Mouse (Mus musculus) kidney, adult 2 months (tissue): ENCODE results near the gene Ube2b. TPM values are rescaled to one million over a fixed set of nuclear protein-coding genes. Genes with fewer than 3 reads are reported as not detected.

ENCODE experiments used
- DNase-seq: peaks from one replicate; pipeline ENCODE4 v3.0.0; 2021
- H3K27ac ChIP-seq: fragments of 200-500 bp; 2 replicates; pipeline ENCODE4 v1.5.1; 2012; ENCODE audit warnings: low read depth, low read length, control low read depth, inconsistent platforms; ENCODE audit not compliant: insufficient read depth
- H3K27me3 ChIP-seq: fragments of 200-500 bp; replicated peaks from 2 replicates; pipeline ENCODE4 v1.6.1; 2012; ENCODE audit warnings: mild to moderate bottlenecking, moderate library complexity, low read length, inconsistent platforms; ENCODE audit not compliant: control insufficient read depth, insufficient read depth
- H3K36me3 ChIP-seq: fragments of 200-500 bp; 2 replicates; pipeline ENCODE4 v1.6.1; 2012; ENCODE audit warnings: mild to moderate bottlenecking, moderate library complexity, low read length, inconsistent platforms; ENCODE audit not compliant: control insufficient read depth, insufficient read depth
- H3K4me1 ChIP-seq: fragments of 200-500 bp; 2 replicates; pipeline ENCODE4 v1.6.1; 2011; ENCODE audit warnings: low read length; ENCODE audit not compliant: control insufficient read depth, insufficient read depth
- H3K4me3 ChIP-seq: fragments of 200-500 bp; 2 replicates; pipeline ENCODE4 v1.5.1; 2011; ENCODE audit warnings: mild to moderate bottlenecking, low read depth, low read length, control low read depth; ENCODE audit not compliant: insufficient read depth
- CTCF ChIP-seq: fragments of 200-500 bp; conservative IDR thresholded peaks from 2 replicates; pipeline ENCODE4 v1.5.1; 2011; ENCODE audit warnings: low read depth, mild to moderate bottlenecking, control low read depth, low read length, moderate library complexity, mixed read lengths; ENCODE audit not compliant: insufficient read depth, insufficient read length
- POLR2A ChIP-seq: fragments of 200-500 bp; IDR thresholded peaks from one replicate; pipeline ENCODE4 v1.6.1; 2011; ENCODE audit warnings: low read depth, low read length, control low read depth
- WGBS: fragments of 180-500 bp; shearing (Covaris S2); methylation state at CpG from one replicate; pipeline ENCODE4 v1.1.7; 2018; 5-methylcytosine and 5-hydroxymethylcytosine counted together
- polyA plus RNA-seq: library from polyadenylated mRNA; depleted of rRNA; stranded (reverse); fragments of >200 nt; gene quantifications from 2 replicates; pipeline ENCODE4 v1.2.3, GENCODE M21; 2012; rRNA removed

Gene Ube2b
- polyA plus RNA-seq = 48.5 and 70.9 TPM in 2 replicates

DNA sequence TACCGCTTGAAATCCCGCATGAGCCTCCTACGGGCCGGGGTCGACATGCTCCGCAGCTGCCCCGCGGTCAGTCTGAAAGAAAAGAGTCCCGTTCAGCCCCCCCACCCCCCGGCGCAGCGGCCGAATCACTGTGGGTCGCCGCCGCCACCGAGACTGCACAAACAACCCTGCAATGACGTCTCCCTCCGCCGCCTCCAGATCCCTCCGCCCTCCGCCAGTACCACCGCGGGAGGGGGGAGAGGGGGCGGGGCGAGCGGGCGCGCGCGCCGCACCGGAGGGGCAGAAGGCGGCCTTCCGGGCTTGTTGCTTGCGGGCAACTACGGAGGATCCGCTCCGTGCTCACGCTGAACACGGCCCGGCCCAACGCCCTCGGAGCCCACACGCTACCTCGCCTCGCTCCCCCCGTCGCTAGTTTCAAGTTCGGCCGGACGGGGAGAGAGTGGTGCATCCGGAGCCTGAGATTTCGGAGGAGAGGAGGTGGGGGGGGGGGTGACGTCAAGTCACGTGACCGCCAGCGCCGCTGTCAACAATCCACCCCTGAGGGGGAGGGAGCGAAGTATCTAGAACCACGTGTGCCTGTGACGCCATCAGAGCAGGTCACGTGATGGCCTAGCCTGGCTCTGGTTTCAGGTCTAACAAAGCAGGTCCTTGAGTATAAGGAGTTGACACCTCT, at the start of gene Ube2b:
TSS of gene Ube2b (minus strand) at position 473 of the 673 bp plus-strand sequence.
- Histone ChIP-seq H3K4me3 (peak within 1 kb of the TSS; percentile 98), H3K27ac (peak within 1 kb of the TSS; percentile 99), H3K36me3 (peaks cover 2% of the 10 kb centered on the region; the same call in 1 of the 2 replicates), H3K27me3 (no peaks in the 10 kb centered on the region), H3K4me1 (peaks cover 15% of the 10 kb centered on the region; the same call in 1 of the 2 replicates)
- DNase-seq = peak; percentile 99
- no peak for TF ChIP-seq CTCF
- WGBS = under 1% methylated on average over 61 of the region's 63 CpGs

DNA sequence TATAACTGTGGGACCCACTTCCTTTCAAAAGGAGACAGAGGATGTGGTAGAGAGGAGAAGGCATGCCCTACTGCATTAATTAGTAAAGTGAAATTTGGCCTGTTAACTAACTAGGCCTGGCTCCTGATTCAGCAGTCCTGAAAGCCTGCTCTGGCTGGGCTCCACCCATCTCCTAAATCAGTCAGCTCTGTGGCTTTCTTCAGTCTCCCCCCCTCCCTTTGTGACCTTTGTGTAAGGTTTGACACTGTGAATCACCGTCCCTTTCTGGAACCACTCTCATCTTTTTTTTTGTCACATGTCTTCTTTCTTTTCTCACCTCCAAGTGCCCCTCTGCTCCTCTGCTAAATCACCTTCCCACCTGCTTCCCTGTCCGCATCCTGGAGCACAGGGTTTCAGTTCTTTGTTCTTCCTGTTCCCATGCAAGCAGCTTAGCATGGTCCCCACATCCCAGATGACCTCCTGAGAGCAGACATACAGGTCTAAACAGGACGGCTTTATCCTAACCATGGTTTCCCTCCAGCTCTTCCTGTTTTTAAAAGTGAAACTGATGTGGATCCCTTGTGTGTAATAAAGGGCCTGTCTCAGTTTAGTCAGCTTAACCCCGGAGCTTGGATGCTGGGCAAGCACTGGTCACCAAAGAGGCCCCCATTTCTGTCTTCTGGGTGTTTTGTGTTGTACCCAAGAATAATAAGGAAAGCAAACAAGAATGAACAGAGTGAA, 46.0 kb upstream of the Ube2b start:
- no peak overlapping the region for H3K27ac ChIP-seq
- DNase-seq = peak; percentile 60

DNA sequence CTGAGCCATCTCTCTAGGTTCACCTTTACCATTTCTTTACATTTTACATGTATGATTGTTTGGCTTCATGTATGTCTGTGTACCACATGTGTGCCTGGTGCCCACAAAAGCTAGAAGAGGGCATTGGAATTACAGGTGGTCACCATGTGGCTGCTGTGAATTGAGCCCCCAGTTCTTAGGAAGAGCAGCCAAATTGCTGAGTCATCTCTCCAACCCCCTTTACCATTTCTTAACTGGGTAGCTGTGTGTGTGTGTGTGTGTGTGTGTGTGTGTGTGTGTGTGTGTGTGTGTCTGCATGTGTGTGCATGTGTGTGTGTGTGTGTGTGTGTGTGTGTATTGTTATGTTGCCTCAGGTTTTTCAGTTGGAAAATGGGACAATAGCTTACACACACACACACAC, 43.6 kb upstream of the Ube2b start:
- TF ChIP-seq POLR2A (no peak), CTCF (no peak)
- Histone ChIP-seq H3K4me3 (no peak overlapping the region), H3K4me1 (peaks cover 3% of the 10 kb centered on the region; the same call in 1 of the 2 replicates), H3K27ac (no peak overlapping the region), H3K27me3 (no peaks in the 10 kb centered on the region), H3K36me3 (no peaks in the 10 kb centered on the region)
- DNase-seq = no peak

More for the DNA sequence above, 46.0 kb upstream of the Ube2b start:
- no peak for TF ChIP-seq POLR2A
- H3K4me3 ChIP-seq = no peak overlapping the region
- no peaks in the 10 kb centered on the region for H3K36me3 ChIP-seq
- H3K4me1 ChIP-seq = peaks cover 3% of the 10 kb centered on the region; the same call in 1 of the 2 replicates
- no peaks in the 10 kb centered on the region for H3K27me3 ChIP-seq
- 44% methylated on average over 4 of the region's 4 CpGs for WGBS

DNA sequence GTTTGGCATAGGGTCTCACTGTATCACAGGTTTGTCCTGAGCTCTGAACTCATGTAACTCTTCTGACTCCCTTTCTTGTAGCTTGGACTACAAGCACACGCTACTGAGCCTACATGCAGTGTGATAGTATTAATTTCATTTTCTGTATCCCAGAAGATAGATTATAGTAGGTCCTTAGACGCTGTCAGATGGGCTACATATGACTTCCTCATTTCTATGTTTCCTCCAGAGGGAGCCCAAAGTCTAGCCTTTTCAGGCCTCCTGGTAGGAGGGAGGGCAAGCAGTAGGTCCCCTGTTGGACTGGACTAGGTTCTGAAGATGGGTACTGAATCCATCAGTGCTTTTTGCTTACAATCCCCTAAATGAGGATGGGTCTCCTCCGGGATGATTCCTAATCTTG, 42.7 kb upstream of the Ube2b start:
- peaks cover 3% of the 10 kb centered on the region; the same call in 1 of the 2 replicates for H3K4me1 ChIP-seq
- DNase-seq = no peak
- 72% methylated on average over 3 of the region's 3 CpGs for WGBS
- TF ChIP-seq POLR2A (no peak), CTCF (peak; percentile 35)
- no peaks in the 10 kb centered on the region for H3K27me3 ChIP-seq
- no peak overlapping the region for H3K27ac ChIP-seq
- no peaks in the 10 kb centered on the region for H3K36me3 ChIP-seq
- no peak overlapping the region for H3K4me3 ChIP-seq

DNA sequence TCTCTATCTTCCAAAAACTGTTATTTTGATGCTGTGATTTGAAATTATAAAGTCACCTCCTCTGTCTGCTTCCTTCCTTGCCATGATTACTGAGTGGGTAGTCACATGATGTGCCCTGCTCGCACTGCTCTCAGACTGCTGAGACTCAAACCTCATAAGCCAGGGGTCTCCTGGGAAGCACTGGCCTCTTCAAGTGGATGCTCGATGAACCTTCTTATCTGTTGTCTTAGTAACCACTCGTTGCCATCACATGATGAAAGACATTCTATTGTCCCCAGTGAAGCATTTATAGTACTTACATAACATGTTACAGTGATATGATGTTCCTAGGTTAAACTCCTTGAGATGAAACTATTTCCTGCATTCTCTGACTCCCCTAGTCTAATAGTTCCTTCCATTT, 37.1 kb upstream of the Ube2b start:
- H3K27me3 ChIP-seq = no peaks in the 10 kb centered on the region
- no peak overlapping the region for H3K27ac ChIP-seq
- H3K4me1 ChIP-seq = no peaks in the 10 kb centered on the region
- TF ChIP-seq CTCF (no peak), POLR2A (no peak)
- DNase-seq = no peak
- H3K4me3 ChIP-seq = no peak overlapping the region
- H3K36me3 ChIP-seq = no peaks in the 10 kb centered on the region
- 47% methylated on average over 3 of the region's 3 CpGs for WGBS

DNA sequence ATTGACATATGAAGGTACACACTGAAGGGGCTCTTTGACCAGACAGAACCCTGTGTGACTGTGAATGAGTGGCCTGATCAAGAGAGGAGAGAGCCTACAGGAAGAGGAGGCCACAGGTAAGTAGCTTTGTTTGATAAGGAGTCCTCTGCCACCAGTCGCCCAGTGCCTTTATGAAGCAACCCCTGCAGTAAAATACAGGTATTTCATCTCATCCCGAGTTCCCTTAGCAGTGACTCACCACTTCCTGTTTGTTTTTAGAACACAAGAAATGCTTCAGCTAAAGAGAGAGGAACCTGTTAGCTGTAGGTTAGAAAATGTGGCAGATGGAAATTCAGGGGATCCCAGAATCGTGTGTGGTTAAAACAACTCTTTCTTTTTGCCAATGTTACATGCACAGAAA, 35.3 kb upstream of the Ube2b start:
- Histone ChIP-seq H3K4me1 (no peaks in the 10 kb centered on the region), H3K36me3 (no peaks in the 10 kb centered on the region), H3K4me3 (no peak overlapping the region), H3K27ac (no peak overlapping the region), H3K27me3 (no peaks in the 10 kb centered on the region)
- TF ChIP-seq POLR2A (no peak), CTCF (no peak)
- WGBS = 66% methylated on average over 3 of the region's 3 CpGs
- DNase-seq = no peak

DNA sequence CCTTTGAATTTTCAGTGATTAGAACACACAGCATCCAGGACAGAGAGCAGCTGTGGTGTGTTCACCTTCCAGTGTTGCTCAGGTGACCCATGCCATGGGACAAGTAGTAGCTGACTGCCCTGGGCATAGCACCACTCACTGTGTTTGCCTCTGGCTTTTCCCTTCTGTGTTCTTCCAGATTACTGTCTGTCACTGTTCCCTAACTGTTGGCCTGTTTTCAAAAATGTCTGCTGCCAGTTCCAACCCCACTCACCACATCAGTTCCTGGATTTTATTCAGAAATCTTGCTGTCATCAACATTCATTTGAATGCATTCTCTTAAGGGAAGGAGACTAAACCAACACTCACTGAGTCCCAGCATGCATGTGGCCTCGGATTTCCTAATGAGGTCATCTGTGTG, 33.4 kb upstream of the Ube2b start:
- DNase-seq = no peak

More for the DNA sequence above, 33.4 kb upstream of the Ube2b start:
- H3K4me3 ChIP-seq = no peak overlapping the region
- TF ChIP-seq POLR2A (no peak), CTCF (no peak)
- H3K27ac ChIP-seq = no peak overlapping the region
- no peaks in the 10 kb centered on the region for H3K4me1 ChIP-seq
- WGBS = 88% methylated on average over 1 of the region's 1 CpGs
- H3K36me3 ChIP-seq = no peaks in the 10 kb centered on the region
- H3K27me3 ChIP-seq = no peaks in the 10 kb centered on the region
